Mouse (Mus musculus) heart, embryonic 12.5 days (tissue): Measurements from ENCODE around the gene Rdh16f2. TPM values are rescaled to one million over a fixed set of nuclear protein-coding genes. Genes with fewer than 3 reads are reported as not detected.
"Not testable (repeated sequence)": the region's sequence is repeated elsewhere in the genome, so short reads cannot be mapped to it uniquely, and the experiment has no call there.

Experiments
- ATAC-seq: fragments of 200-750 bp; cut with Nextera tagmentation; 2 replicates; pipeline ENCODE4 v1.8.0; 2017; ENCODE audit warnings: moderate TSS enrichment, moderate library complexity; ENCODE audit not compliant: insufficient number of reproducible peaks, low FRiP score
- H3K27ac ChIP-seq: fragments of 300-500 bp; sonication (generic); 2 replicates; pipeline ENCODE4 v1.5.1; 2016; ENCODE audit warnings: mild to moderate bottlenecking, moderate library complexity; ENCODE audit not compliant: poor library complexity, severe bottlenecking
- H3K27me3 ChIP-seq: fragments of 300-500 bp; sonication (generic); replicated peaks from 2 replicates; pipeline ENCODE4 v1.6.1; 2016; ENCODE audit warnings: mild to moderate bottlenecking, moderate library complexity
- H3K36me3 ChIP-seq: fragments of 300-500 bp; sonication (generic); 2 replicates; pipeline ENCODE4 v1.6.1; 2016; ENCODE audit warnings: mild to moderate bottlenecking, moderate library complexity
- H3K4me1 ChIP-seq: fragments of 300-500 bp; sonication (generic); replicated peaks from 2 replicates; pipeline ENCODE4 v1.6.1; 2016; ENCODE audit warnings: mild to moderate bottlenecking
- H3K4me2 ChIP-seq: fragments of 300-500 bp; sonication (generic); 2 replicates; pipeline ENCODE4 v1.6.1; 2016; ENCODE audit warnings: mild to moderate bottlenecking, moderate library complexity
- H3K4me3 ChIP-seq: fragments of 300-500 bp; sonication (generic); 2 replicates; pipeline ENCODE4 v1.5.1; 2016; ENCODE audit warnings: mild to moderate bottlenecking
- H3K9ac ChIP-seq: fragments of 300-500 bp; sonication (generic); 2 replicates; pipeline ENCODE4 v1.6.1; 2016; ENCODE audit warnings: mild to moderate bottlenecking, moderate library complexity
- H3K9me3 ChIP-seq: fragments of 300-500 bp; sonication (generic); replicated peaks from 2 replicates; pipeline ENCODE4 v1.6.1; 2016; ENCODE audit warnings: mild to moderate bottlenecking, moderate library complexity
- WGBS: fragments of 180-500 bp; shearing (Covaris S2); methylation state at CpG from one replicate; pipeline ENCODE4 v1.1.7; 2016; 5-methylcytosine and 5-hydroxymethylcytosine counted together
- polyA plus RNA-seq: library from polyadenylated mRNA; unstranded; fragments of >200 nt; fragmentation: Nextera tagmentation; extraction: Ambion mirVana; gene quantifications from 2 replicates; pipeline ENCODE4 v1.2.1, GENCODE M21; 2016

The Rdh16f2 gene
- polyA plus RNA-seq, 1 experiment from 2014 or later = not detected

GRCm38 (mm10) chr10:127891481-127891880, 25.2 kb downstream of the Rdh16f2 start:
- H3K36me3 ChIP-seq = no peaks in the 10 kb centered on the region
- 0 out of 2 replicates have a peak, but pooled peaks cover 3% of the 10 kb centered on the region for H3K9me3 ChIP-seq
- H3K27me3 ChIP-seq = no peaks in the 10 kb centered on the region
- 0 out of 2 replicates have a peak, but pooled peaks cover 8% of the 10 kb centered on the region for H3K4me1 ChIP-seq
- no peak overlapping the region for H3K4me2 ChIP-seq
- H3K4me3 ChIP-seq = no peak overlapping the region
- 78% methylated on average over 1 of the region's 1 CpGs for WGBS
- no peak for ATAC-seq
- no peak overlapping the region for H3K27ac ChIP-seq
- no peak overlapping the region for H3K9ac ChIP-seq

- not testable (repeated sequence) for H3K9me3 ChIP-seq, H3K36me3 ChIP-seq, H3K4me3 ChIP-seq, H3K4me2 ChIP-seq, H3K4me1 ChIP-seq, ATAC-seq, H3K27ac ChIP-seq, H3K9ac ChIP-seq, H3K27me3 ChIP-seq
- 49% methylated on average over 5 of the region's 5 CpGs for WGBS
Observed at GRCm38 (mm10) chr10:127893163-127894022, 27.1 kb downstream of the Rdh16f2 start.

- WGBS = 50% methylated on average over 5 of the region's 5 CpGs
- H3K36me3 ChIP-seq = no peaks in the 10 kb centered on the region
- H3K9ac ChIP-seq = no peak overlapping the region
- H3K27ac ChIP-seq = no peak overlapping the region
- no peak overlapping the region for H3K4me2 ChIP-seq
- no peaks in the 10 kb centered on the region for H3K27me3 ChIP-seq
- 0 out of 2 replicates have a peak, but pooled peaks cover 4% of the 10 kb centered on the region for H3K4me1 ChIP-seq
- no peak for ATAC-seq
- H3K9me3 ChIP-seq = no peaks in the 10 kb centered on the region
- no peak overlapping the region for H3K4me3 ChIP-seq
Observed at GRCm38 (mm10) chr10:127896705-127897104, 30.4 kb downstream of the Rdh16f2 start.

- H3K9me3 ChIP-seq = no peaks in the 10 kb centered on the region
- no peak overlapping the region for H3K27ac ChIP-seq
- no peaks in the 10 kb centered on the region for H3K27me3 ChIP-seq
- H3K9ac ChIP-seq = no peak overlapping the region
- no peak overlapping the region for H3K4me3 ChIP-seq
- 76% methylated on average over 3 of the region's 3 CpGs for WGBS
- H3K36me3 ChIP-seq = no peaks in the 10 kb centered on the region
- ATAC-seq = no peak
- H3K4me1 ChIP-seq = 0 out of 2 replicates have a peak, but pooled peaks cover 4% of the 10 kb centered on the region
- no peak overlapping the region for H3K4me2 ChIP-seq
Observed at GRCm38 (mm10) chr10:127897506-127897905, 31.2 kb downstream of the Rdh16f2 start.

GRCm38 (mm10) chr10:127898218-127898617, 31.9 kb downstream of the Rdh16f2 start, which contains the start of gene Sdr9c7:
Sdr9c7 (plus strand) TSS chr10:127898518.
- ATAC-seq = no peak
- H3K4me1 ChIP-seq = 0 out of 2 replicates have a peak, but pooled peaks cover 4% of the 10 kb centered on the region
- 82% methylated on average over 2 of the region's 2 CpGs for WGBS
- no peak within 1 kb of the TSS for H3K4me2 ChIP-seq
- no peaks in the 10 kb centered on the region for H3K9me3 ChIP-seq
- no peaks in the 10 kb centered on the region for H3K27me3 ChIP-seq
- no peak within 1 kb of the TSS for H3K9ac ChIP-seq
- H3K27ac ChIP-seq = no peak within 1 kb of the TSS
- no peak within 1 kb of the TSS for H3K4me3 ChIP-seq
- no peaks in the 10 kb centered on the region for H3K36me3 ChIP-seq

GRCm38 (mm10) chr10:127899783-127900182, 33.5 kb downstream of the Rdh16f2 start:
- Histone ChIP-seq H3K27me3 (no peaks in the 10 kb centered on the region), H3K4me2 (no peak overlapping the region), H3K4me3 (no peak overlapping the region), H3K4me1 (0 out of 2 replicates have a peak, but pooled peaks cover 1% of the 10 kb centered on the region), H3K9me3 (no peaks in the 10 kb centered on the region), H3K9ac (no peak overlapping the region), H3K27ac (no peak overlapping the region), H3K36me3 (no peaks in the 10 kb centered on the region)
- ATAC-seq = no peak
- WGBS = 63% methylated on average over 5 of the region's 5 CpGs

GRCm38 (mm10) chr10:127901751-127902150, 35.5 kb downstream of the Rdh16f2 start:
- Histone ChIP-seq H3K36me3 (no peaks in the 10 kb centered on the region), H3K4me1 (peaks cover 7% of the 10 kb centered on the region; the same call in 1 of the 2 replicates), H3K4me3 (no peak overlapping the region), H3K27ac (no peak overlapping the region), H3K27me3 (no peaks in the 10 kb centered on the region), H3K4me2 (no peak overlapping the region), H3K9ac (no peak overlapping the region), H3K9me3 (no peaks in the 10 kb centered on the region)
- no peak for ATAC-seq
- 71% methylated on average over 4 of the region's 4 CpGs for WGBS

GRCm38 (mm10) chr10:127903116-127903515, 36.8 kb downstream of the Rdh16f2 start:
- Histone ChIP-seq H3K4me2 (no peak overlapping the region), H3K4me1 (peaks cover 7% of the 10 kb centered on the region; the same call in 1 of the 2 replicates), H3K27me3 (no peaks in the 10 kb centered on the region), H3K9me3 (no peaks in the 10 kb centered on the region), H3K4me3 (no peak overlapping the region), H3K9ac (no peak overlapping the region), H3K27ac (no peak overlapping the region), H3K36me3 (no peaks in the 10 kb centered on the region)
- ATAC-seq = no peak
- WGBS = 41% methylated on average over 1 of the region's 1 CpGs

- no peaks in the 10 kb centered on the region for H3K27me3 ChIP-seq
- ATAC-seq = no peak
- no peaks in the 10 kb centered on the region for H3K36me3 ChIP-seq
- H3K4me1 ChIP-seq = peaks cover 7% of the 10 kb centered on the region; the same call in 1 of the 2 replicates
- H3K9me3 ChIP-seq = no peaks in the 10 kb centered on the region
- no peak overlapping the region for H3K4me2 ChIP-seq
- no peak overlapping the region for H3K27ac ChIP-seq
- no peak overlapping the region for H3K4me3 ChIP-seq
- no peak overlapping the region for H3K9ac ChIP-seq
- 49% methylated on average over 7 of the region's 7 CpGs for WGBS
Observed at GRCm38 (mm10) chr10:127904718-127905446, 38.6 kb downstream of the Rdh16f2 start.

- H3K27me3 ChIP-seq = no peaks in the 10 kb centered on the region
- no peak for ATAC-seq
- no peak overlapping the region for H3K4me3 ChIP-seq
- no peak overlapping the region for H3K27ac ChIP-seq
- no peaks in the 10 kb centered on the region for H3K9me3 ChIP-seq
- H3K4me2 ChIP-seq = no peak overlapping the region
- peaks cover 7% of the 10 kb centered on the region; the same call in 1 of the 2 replicates for H3K4me1 ChIP-seq
- 82% methylated on average over 2 of the region's 2 CpGs for WGBS
- H3K36me3 ChIP-seq = no peaks in the 10 kb centered on the region
- H3K9ac ChIP-seq = no peak overlapping the region
Observed at GRCm38 (mm10) chr10:127906138-127906537, 39.9 kb downstream of the Rdh16f2 start.

GRCm38 (mm10) chr10:127907386-127907951, 41.2 kb downstream of the Rdh16f2 start:
- Histone ChIP-seq H3K9ac (no peak overlapping the region), H3K36me3 (no peaks in the 10 kb centered on the region), H3K4me3 (no peak overlapping the region), H3K4me1 (peaks cover 7% of the 10 kb centered on the region; the same call in 1 of the 2 replicates), H3K27me3 (no peaks in the 10 kb centered on the region), H3K4me2 (no peak overlapping the region), H3K9me3 (no peaks in the 10 kb centered on the region), H3K27ac (no peak overlapping the region)
- no peak for ATAC-seq
